Mouse (Mus musculus): ENCODE data around the gene Nucb1. TPM values are rescaled to one million over a fixed set of nuclear protein-coding genes. Genes with fewer than 3 reads are reported as not detected.
"Not testable (repeated sequence)": the region's sequence is repeated elsewhere in the genome, so short reads cannot be mapped to it uniquely, and the experiment has no call there.

The Nucb1 gene
- polyA plus RNA-seq, 1 experiment from 2014 or later: 110 TPM

GRCm38 (mm10) chr7:45460860-45461314 lies 49.3 kb downstream of the Nucb1 start:
- Histone ChIP-seq H3K27ac (peak overlapping the region; percentile 98), H3K27me3 (no peaks in the 10 kb centered on the region), H3K36me3 (peaks cover 63% of the 10 kb centered on the region), H3K9ac (peak overlapping the region; percentile 81), H3K4me3 (replicated peaks) (peak overlapping the region; percentile 78), H3K4me1 (replicated peaks) (peaks cover 86% of the 10 kb centered on the region), H3K9me3 (replicated peaks) (no peaks in the 10 kb centered on the region), H3K4me2 (peak overlapping the region; percentile 81)
- DNase-seq (peak; percentile 86), ATAC-seq (ENCODE audit: low read depth) (peak; percentile 75)
- 1% methylated on average over 13 of the region's 13 CpGs for WGBS (ENCODE audit: insufficient replicate concordance)

GRCm38 (mm10) chr7:45460377-45460776 lies 49.8 kb downstream of the Nucb1 start:
- DNase-seq (no peak), ATAC-seq (ENCODE audit: low read depth) (no peak)
- Histone ChIP-seq H3K4me1 (replicated peaks) (peaks cover 81% of the 10 kb centered on the region), H3K27me3 (no peaks in the 10 kb centered on the region), H3K4me3 (replicated peaks) (peak overlapping the region; percentile 78), H3K4me2 (peak overlapping the region; percentile 81), H3K27ac (peak overlapping the region; percentile 98), H3K9me3 (replicated peaks) (no peaks in the 10 kb centered on the region), H3K36me3 (peaks cover 64% of the 10 kb centered on the region), H3K9ac (peak overlapping the region; percentile 81)
- WGBS (ENCODE audit: insufficient replicate concordance): 34% methylated on average over 7 of the region's 7 CpGs

DNA sequence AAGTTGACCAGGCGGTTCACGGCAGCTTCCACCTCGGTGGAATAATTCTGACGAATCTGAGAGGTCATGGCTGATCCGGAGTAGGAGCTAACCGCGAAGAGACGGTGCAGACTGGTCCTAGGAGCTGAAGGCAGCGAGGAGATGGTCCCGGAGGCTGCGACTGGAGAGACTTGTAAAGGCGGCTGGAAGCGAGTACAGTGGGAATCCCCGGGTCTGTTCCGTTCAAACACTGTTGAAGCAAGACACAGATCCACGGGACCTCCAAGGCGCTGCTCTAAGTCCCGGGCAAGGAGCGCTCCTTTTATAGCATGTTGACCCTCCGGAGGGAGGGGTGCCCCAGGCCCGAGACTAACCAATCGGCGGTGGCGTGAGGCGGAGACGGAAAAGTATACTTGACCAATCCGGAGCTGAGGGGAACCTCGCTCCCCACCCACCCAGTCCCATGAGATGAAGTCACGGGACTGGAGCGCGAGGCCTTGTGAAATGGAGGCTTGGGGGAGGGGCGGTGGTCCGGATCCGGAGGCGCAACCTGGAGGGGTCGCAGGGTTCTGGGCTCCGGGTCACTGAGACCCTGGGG lies 50.6 kb downstream of the Nucb1 start, which contains the start of gene Ftl1:
Ftl1 (minus strand) TSS at position 321 of the 577 bp plus-strand sequence.
- WGBS (ENCODE audit: insufficient replicate concordance): under 1% methylated on average over 33 of the region's 37 CpGs
- H3K4me2 ChIP-seq: peak within 1 kb of the TSS; percentile 81
- H3K4me3 ChIP-seq (replicated peaks): peak within 1 kb of the TSS; percentile 78
- peak; percentile 96 for DNase-seq
- H3K9ac ChIP-seq: peak within 1 kb of the TSS; percentile 95
- H3K36me3 ChIP-seq: peaks cover 64% of the 10 kb centered on the region
- H3K27ac ChIP-seq: peak within 1 kb of the TSS; percentile 98
- ATAC-seq (ENCODE audit: low read depth): peak; percentile 86
- not testable (repeated sequence) for H3K9me3 ChIP-seq (replicated peaks); H3K27me3 ChIP-seq
- H3K4me1 ChIP-seq (replicated peaks): peaks cover 73% of the 10 kb centered on the region

GRCm38 (mm10) chr7:45458748-45459563 lies 51.2 kb downstream of the Nucb1 start:
- H3K9ac ChIP-seq: peak overlapping the region; percentile 95
- under 1% methylated on average over 42 of the region's 43 CpGs for WGBS (ENCODE audit: insufficient replicate concordance)
- no peaks in the 10 kb centered on the region for H3K9me3 ChIP-seq (replicated peaks)
- H3K4me1 ChIP-seq (replicated peaks): peaks cover 67% of the 10 kb centered on the region
- H3K36me3 ChIP-seq: peaks cover 58% of the 10 kb centered on the region
- DNase-seq: peak; percentile 61
- H3K4me3 ChIP-seq (replicated peaks): peak overlapping the region; percentile 78
- H3K27me3 ChIP-seq: no peaks in the 10 kb centered on the region
- peak overlapping the region; percentile 98 for H3K27ac ChIP-seq
- peak overlapping the region; percentile 81 for H3K4me2 ChIP-seq
- ATAC-seq (ENCODE audit: low read depth): peak; percentile 34

GRCm38 (mm10) chr7:45457204-45458060 lies 52.8 kb downstream of the Nucb1 start:
- DNase-seq: peak; percentile 63
- 44% methylated on average over 10 of the region's 10 CpGs for WGBS (ENCODE audit: insufficient replicate concordance)
- Histone ChIP-seq H3K36me3 (peaks cover 47% of the 10 kb centered on the region), H3K9ac (peak overlapping the region; percentile 95), H3K4me1 (replicated peaks) (peaks cover 53% of the 10 kb centered on the region), H3K9me3 (replicated peaks) (no peaks in the 10 kb centered on the region), H3K27me3 (no peaks in the 10 kb centered on the region), H3K4me2 (peak overlapping the region; percentile 81), H3K27ac (peak overlapping the region; percentile 98), H3K4me3 (replicated peaks) (peak overlapping the region; percentile 78)
- peak; percentile 19 for ATAC-seq (ENCODE audit: low read depth)

GRCm38 (mm10) chr7:45456721-45457203 lies 53.4 kb downstream of the Nucb1 start:
- H3K9me3 ChIP-seq (replicated peaks): no peaks in the 10 kb centered on the region
- H3K9ac ChIP-seq: peak overlapping the region; percentile 95
- H3K27me3 ChIP-seq: no peaks in the 10 kb centered on the region
- DNase-seq (no peak), ATAC-seq (ENCODE audit: low read depth) (no peak)
- peaks cover 53% of the 10 kb centered on the region for H3K4me1 ChIP-seq (replicated peaks)
- H3K27ac ChIP-seq: peak overlapping the region; percentile 98
- H3K4me3 ChIP-seq (replicated peaks): peak overlapping the region; percentile 78
- peaks cover 42% of the 10 kb centered on the region for H3K36me3 ChIP-seq
- 42% methylated on average over 9 of the region's 9 CpGs for WGBS (ENCODE audit: insufficient replicate concordance)
- H3K4me2 ChIP-seq: peak overlapping the region; percentile 81

- H3K9ac ChIP-seq: no peak overlapping the region
- peaks cover 53% of the 10 kb centered on the region for H3K4me1 ChIP-seq (replicated peaks)
- 78% methylated on average over 13 of the region's 13 CpGs for WGBS (ENCODE audit: insufficient replicate concordance)
- H3K27me3 ChIP-seq: no peaks in the 10 kb centered on the region
- no peaks in the 10 kb centered on the region for H3K9me3 ChIP-seq (replicated peaks)
- peak overlapping the region; percentile 98 for H3K27ac ChIP-seq
- ATAC-seq (ENCODE audit: low read depth) (no peak), DNase-seq (no peak)
- peak overlapping the region; percentile 23; the same call in 1 of the 2 replicates for H3K4me2 ChIP-seq
- H3K36me3 ChIP-seq: peaks cover 38% of the 10 kb centered on the region
- peak overlapping the region; percentile 78; the same call in 1 of the 2 replicates for H3K4me3 ChIP-seq (replicated peaks)
These were observed 54.1 kb downstream of the Nucb1 start for GRCm38 (mm10) chr7:45455932-45456696.

- H3K4me3 ChIP-seq (replicated peaks): no peak overlapping the region
- H3K4me1 ChIP-seq (replicated peaks): peaks cover 44% of the 10 kb centered on the region
- H3K27ac ChIP-seq: 0 out of 2 replicates have a peak overlapping the region, but pooled peaks have one; percentile 98
- no peak overlapping the region for H3K9ac ChIP-seq
- no peaks in the 10 kb centered on the region for H3K9me3 ChIP-seq (replicated peaks)
- ATAC-seq (ENCODE audit: low read depth) (no peak), DNase-seq (no peak)
- H3K27me3 ChIP-seq: no peaks in the 10 kb centered on the region
- 89% methylated on average over 15 of the region's 15 CpGs for WGBS (ENCODE audit: insufficient replicate concordance)
- peaks cover 38% of the 10 kb centered on the region for H3K36me3 ChIP-seq
- H3K4me2 ChIP-seq: no peak overlapping the region
These were observed 55.2 kb downstream of the Nucb1 start for GRCm38 (mm10) chr7:45454971-45455370.

DNA sequence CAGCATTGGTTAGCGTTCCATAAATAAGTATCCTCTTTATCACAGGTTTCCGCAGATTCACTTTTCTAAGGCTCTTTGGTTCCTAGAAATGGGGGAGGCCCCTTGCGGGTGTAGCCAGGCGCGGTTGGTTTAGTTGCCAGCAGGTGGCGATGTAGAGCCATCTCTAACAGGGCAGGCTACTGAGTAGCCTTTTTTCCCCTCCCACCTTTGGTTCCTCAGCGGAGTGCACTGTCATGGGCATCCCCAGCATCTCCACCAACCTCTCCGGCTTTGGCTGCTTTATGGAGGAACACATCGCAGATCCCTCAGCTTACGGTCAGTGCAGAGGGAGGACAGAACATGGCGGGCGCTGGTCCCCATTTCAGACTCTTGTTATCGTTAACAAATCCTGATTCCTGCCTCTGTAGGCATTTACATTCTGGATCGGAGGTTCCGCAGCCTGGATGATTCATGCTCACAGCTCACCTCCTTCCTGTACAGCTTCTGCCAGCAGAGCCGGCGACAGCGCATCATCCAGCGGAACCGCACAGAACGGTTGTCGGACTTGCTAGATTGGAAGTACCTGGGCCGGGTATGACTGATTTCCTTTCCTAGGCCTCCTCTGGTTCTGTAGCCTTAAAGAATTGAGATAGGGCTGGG lies 58.7 kb downstream of the Nucb1 start:
- ATAC-seq (ENCODE audit: low read depth): peak; percentile 80
- WGBS (ENCODE audit: insufficient replicate concordance): 53% methylated on average over 23 of the region's 23 CpGs

DNA sequence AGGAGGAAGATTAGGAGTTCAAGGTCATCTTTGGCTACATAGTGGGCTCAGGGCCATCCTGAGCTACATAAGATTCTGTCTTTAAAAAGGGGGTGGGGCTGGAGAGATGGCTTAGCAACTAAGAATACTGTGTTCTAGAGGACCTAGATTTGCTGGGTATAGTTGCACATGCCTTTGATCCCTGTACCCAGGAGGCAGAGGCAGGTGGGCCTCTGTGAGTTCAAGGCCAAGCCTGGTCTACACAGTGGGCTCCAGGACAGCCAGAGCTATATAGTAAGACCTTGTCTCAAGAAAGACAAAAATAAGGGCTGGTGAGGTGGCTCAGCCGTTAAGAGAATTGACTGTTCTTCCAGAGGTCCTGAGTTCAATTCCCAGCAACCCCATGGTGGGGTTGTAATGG lies 60.2 kb downstream of the Nucb1 start:
- DNase-seq: no peak
- H3K36me3 ChIP-seq: 0 out of 2 replicates have a peak, but pooled peaks cover 11% of the 10 kb centered on the region
- no peak overlapping the region for H3K4me2 ChIP-seq
- H3K4me1 ChIP-seq (replicated peaks): peaks cover 29% of the 10 kb centered on the region
- no peak for ATAC-seq (ENCODE audit: low read depth)
- H3K27me3 ChIP-seq: no peaks in the 10 kb centered on the region
- H3K4me3 ChIP-seq (replicated peaks): no peak overlapping the region
- H3K9ac ChIP-seq: no peak overlapping the region
- no peak overlapping the region for H3K27ac ChIP-seq
- 87% methylated on average over 1 of the region's 1 CpGs for WGBS (ENCODE audit: insufficient replicate concordance)
- no peaks in the 10 kb centered on the region for H3K9me3 ChIP-seq (replicated peaks)

More for the DNA sequence above, 58.7 kb downstream of the Nucb1 start:
- Histone ChIP-seq H3K4me3 (replicated peaks) (no peak overlapping the region), H3K36me3 (peaks cover 19% of the 10 kb centered on the region; the same call in 1 of the 2 replicates), H3K4me1 (replicated peaks) (peaks cover 34% of the 10 kb centered on the region), H3K4me2 (peak overlapping the region; percentile 26; the same call in 1 of the 2 replicates), H3K27me3 (no peaks in the 10 kb centered on the region), H3K9me3 (replicated peaks) (no peaks in the 10 kb centered on the region), H3K9ac (0 out of 2 replicates have a peak overlapping the region, but pooled peaks have one; percentile 11), H3K27ac (no peak overlapping the region)
- peak; percentile 78 for DNase-seq
